38 mouse cellular contexts compared by ENCODE assay signal in genomic region chr9:110935941-110936340, GRCm38 (mm10). TPM values are rescaled to one million over a fixed set of nuclear protein-coding genes. Genes with fewer than 3 reads are reported as not detected.
DNase-seq lines count a peak whose midpoint lies in the region; ATAC-seq and TF ChIP-seq lines count a peak whose summit lies in the region.
"Had no signal": no experiment of that assay in that cellular context is flagged by ENCODE, and none has a peak within 500 bp of the region (broad histone marks: within the 10 kb centered on the region; RNA-seq: fewer than 3 reads in every experiment).

No protein-coding gene starts in this region.

- no peak overlapping the region for H3K9ac ChIP-seq in heart, embryonic 11.5 days (ENCODE audit: low read depth, low read length)
- H3K9ac ChIP-seq: hindbrain, embryonic 14.5 days; limb, embryonic 13.5 days; stomach, embryonic 15.5 days had no signal

- H3K9me3 ChIP-seq in heart, embryonic 11.5 days (replicated peaks; ENCODE audit: control insufficient read depth, low read length) = no peaks in the 10 kb centered on the region
- H3K9me3 ChIP-seq: limb, embryonic 13.5 days; stomach, embryonic 15.5 days had no signal

- H3K27me3 ChIP-seq in heart, embryonic 11.5 days (ENCODE audit: control insufficient read depth, insufficient read depth, low read length) = no peaks in the 10 kb centered on the region
- H3K27me3 ChIP-seq: limb, embryonic 13.5 days; stomach, embryonic 15.5 days had no signal

- H3K4me2 ChIP-seq in heart, embryonic 11.5 days = no peak overlapping the region
- H3K4me2 ChIP-seq: hindbrain, embryonic 14.5 days; limb, embryonic 13.5 days; liver, embryonic 11.5 days; stomach, embryonic 15.5 days had no signal

- 82% methylated on average over 7 of the region's 7 CpGs for WGBS in heart, embryonic 11.5 days (ENCODE audit: insufficient replicate concordance)

- no peak for ATAC-seq in heart, embryonic 11.5 days (replicated peaks; ENCODE audit: insufficient number of reproducible peaks, low FRiP score, low TSS enrichment)
- ATAC-seq: CD4-positive, CD25-positive, alpha-beta regulatory T cell, adult 4 months; forebrain, embryonic 16.5 days; inflammation-experienced regulatory T-cells, adult 6 months had no signal

- H3K27ac ChIP-seq in heart, embryonic 11.5 days (ENCODE audit: low read depth, low read length) = no peak overlapping the region
- H3K27ac ChIP-seq in left cerebral cortex, adult 2 months = peak overlapping the region; percentile 7; the same call in 1 of the 2 replicates
- H3K27ac ChIP-seq: hindbrain, embryonic 14.5 days; limb, embryonic 13.5 days; stomach, embryonic 15.5 days had no signal

- no peaks in the 10 kb centered on the region for H3K4me1 ChIP-seq in heart, embryonic 11.5 days (ENCODE audit: control insufficient read depth, insufficient read depth, low read length)
- H3K4me1 ChIP-seq: limb, embryonic 13.5 days; stomach, embryonic 15.5 days had no signal

- intact Hi-C loops in gastrocnemius, postnatal 36 days (cut with DNase I) = no loop called here
- intact Hi-C loops in left cerebral cortex, adult 2 months (cut with DNase I) = no loop called here

- no peak overlapping the region for H3K4me3 ChIP-seq in heart, embryonic 11.5 days (ENCODE audit: low read depth, low read length)
- no peak overlapping the region for H3K4me3 ChIP-seq in left cerebral cortex, adult 2 months
- H3K4me3 ChIP-seq: erythroblast, embryonic 14.5 days; limb, embryonic 13.5 days; stomach, embryonic 15.5 days had no signal

- peak; percentile 16 for DNase-seq in gastrocnemius, postnatal 25 days
- DNase-seq in gastrocnemius, postnatal 36 days = no peak
- DNase-seq in heart, adult 9 months (ENCODE audit: low spot score in 2 of 2) = peak; percentile 50 to 55
- no peak for DNase-seq in left cerebral cortex, adult 2 months (ENCODE audit: extremely low spot score in 1 of 2, low spot score in 2 of 2)
- no peak for DNase-seq in left cerebral cortex, adult 11 months (ENCODE audit: low spot score)
- peak; percentile 57 for DNase-seq in skeletal muscle tissue, adult 2 months (ENCODE audit: low read depth, low spot score)
- DNase-seq: adrenal gland, postnatal 14 days; cerebellum, adult 11 months; cerebellum, adult 9-11 months; gastrocnemius, postnatal 14 days; heart, postnatal 4 days; kidney, adult 11 months; kidney, postnatal 10 days; midbrain, embryonic 14.5 days; right cerebral cortex, postnatal 14 days; thymus, adult 18-20 months; thymus, postnatal 36 days had no signal

- H3K36me3 ChIP-seq in heart, embryonic 11.5 days (ENCODE audit: control insufficient read depth, insufficient read depth, low read length) = no peaks in the 10 kb centered on the region
- H3K36me3 ChIP-seq: limb, embryonic 13.5 days; stomach, embryonic 15.5 days had no signal

- TF ChIP-seq CTCF in left cerebral cortex, adult 2 months (IDR thresholded peaks at IDR 0.05) = no peak

RNA-seq across cellular contexts. Expression of gene Tdgf1, which starts 10.0 kb away (rescaled TPM):
- total RNA-seq in gastrocnemius, postnatal 25 days (2021) = not detected
- not detected for total RNA-seq in gastrocnemius, postnatal 36 days (2021)
- not detected in 2 replicates for polyA plus RNA-seq in heart, embryonic 11.5 days (2014; fragmentation: Nextera tagmentation; extraction: Ambion mirVana)
- under 1 TPM; 0.16 to 0.32 TPM for total RNA-seq in left cerebral cortex, adult 2 months (2021)
- total RNA-seq: adrenal gland, postnatal 14 days; common myeloid progenitor, adult 5-6 weeks; gastrocnemius, postnatal 14 days; heart, postnatal 4 days; layer of hippocampus, postnatal 10 days; monocyte, adult 5-6 weeks had no signal
- polyA plus RNA-seq: erythroblast, embryonic 14.5 days; forebrain, embryonic 11.5 days; forebrain, embryonic 16.5 days; heart, embryonic 14.5 days; large intestine, adult 2 months; liver, embryonic 11.5 days; liver, embryonic 16.5 days; lung, embryonic 16.5 days; midbrain, embryonic 14.5 days; stomach, embryonic 15.5 days had no signal

RNA-seq across cellular contexts. Expression of gene Lrrc2, which starts 15.4 kb away (rescaled TPM):
- total RNA-seq in gastrocnemius, postnatal 25 days (2021) = 10 to 100 TPM; 52.4 to 64.1 TPM
- 10 to 100 TPM; 45.8 to 73.6 TPM for total RNA-seq in gastrocnemius, postnatal 36 days (2021)
- 2.0 and 2.1 TPM in 2 replicates for polyA plus RNA-seq in heart, embryonic 11.5 days (2014; fragmentation: Nextera tagmentation; extraction: Ambion mirVana)
- total RNA-seq in left cerebral cortex, adult 2 months (2021) = 1 to 10 TPM in 1 of 2 experiments, under 1 TPM in 1; 0.84 to 2.1 TPM
- total RNA-seq: monocyte, adult 5-6 weeks had no signal
- polyA plus RNA-seq: erythroblast, embryonic 14.5 days; limb, embryonic 13.5 days; stomach, embryonic 15.5 days had no signal

RNA-seq across cellular contexts. Expression of gene Fam240a, which starts 19.3 kb away (rescaled TPM):
- 1 to 10 TPM; 2.0 to 2.7 TPM for total RNA-seq in gastrocnemius, postnatal 25 days (2021)
- total RNA-seq in gastrocnemius, postnatal 36 days (2021) = 1 to 10 TPM in 1 of 2 experiments, not detected in 1; 1.2 TPM
- not detected in 2 replicates for polyA plus RNA-seq in heart, embryonic 11.5 days (2014; fragmentation: Nextera tagmentation; extraction: Ambion mirVana)
- not detected for total RNA-seq in left cerebral cortex, adult 2 months (2021)
- total RNA-seq: adrenal gland, postnatal 14 days; common myeloid progenitor, adult 5-6 weeks; heart, postnatal 4 days; layer of hippocampus, postnatal 10 days; left cerebral cortex, adult 8-10 months; left cerebral cortex, postnatal 36 days; monocyte, adult 5-6 weeks had no signal
- polyA plus RNA-seq: embryonic facial prominence, embryonic 14.5 days; erythroblast, embryonic 14.5 days; forebrain, embryonic 11.5 days; forebrain, embryonic 16.5 days; heart, embryonic 14.5 days; hindbrain, embryonic 14.5 days; inflammation-experienced regulatory T-cells, adult 6 months; large intestine, adult 2 months; limb, embryonic 13.5 days; liver, embryonic 11.5 days; liver, embryonic 16.5 days; lung, embryonic 16.5 days; midbrain, embryonic 14.5 days; neural tube, embryonic 14.5 days; stomach, embryonic 15.5 days had no signal

RNA-seq across cellular contexts. Expression of gene Rtp3, which starts 54.4 kb away (rescaled TPM):
- 1 to 10 TPM in 1 of 2 experiments, under 1 TPM in 1; 0.70 to 1.3 TPM for total RNA-seq in gastrocnemius, postnatal 25 days (2021)
- total RNA-seq in gastrocnemius, postnatal 36 days (2021) = 1 to 10 TPM in 1 of 2 experiments, under 1 TPM in 1; 0.54 to 1.3 TPM
- polyA plus RNA-seq in heart, embryonic 11.5 days (2014; fragmentation: Nextera tagmentation; extraction: Ambion mirVana) = 0.14 and 0.29 TPM in 2 replicates
- total RNA-seq in left cerebral cortex, adult 2 months (2021) = under 1 TPM; 0.19 to 0.48 TPM
- total RNA-seq: common myeloid progenitor, adult 5-6 weeks; monocyte, adult 5-6 weeks had no signal
- polyA plus RNA-seq: CD4-positive, CD25-positive, alpha-beta regulatory T cell, adult 4 months; erythroblast, embryonic 14.5 days; forebrain, embryonic 11.5 days; forebrain, embryonic 16.5 days; heart, embryonic 14.5 days; hindbrain, embryonic 14.5 days; inflammation-experienced regulatory T-cells, adult 6 months; limb, embryonic 13.5 days; midbrain, embryonic 14.5 days; neural tube, embryonic 14.5 days had no signal

RNA-seq across cellular contexts. Expression of gene Tmie, which starts 56.0 kb away (rescaled TPM):
- under 1 TPM; 0.43 to 0.62 TPM for total RNA-seq in gastrocnemius, postnatal 25 days (2021)
- under 1 TPM; 0.37 to 0.41 TPM for total RNA-seq in gastrocnemius, postnatal 36 days (2021)
- 0.07 TPM in 1 of 2 replicates, not detected in the other for polyA plus RNA-seq in heart, embryonic 11.5 days (2014; fragmentation: Nextera tagmentation; extraction: Ambion mirVana)
- 1 to 10 TPM; 3.0 to 3.4 TPM for total RNA-seq in left cerebral cortex, adult 2 months (2021)
- total RNA-seq: monocyte, adult 5-6 weeks had no signal
- polyA plus RNA-seq: erythroblast, embryonic 14.5 days had no signal

Comparison
In these comparisons a context has a peak if more than half of its experiments do, and no peak if none do; other contexts are left out.
1. DNase-seq: peak in gastrocnemius, postnatal 25 days (single experiment), heart, adult 9 months (2 of 2) and skeletal muscle tissue, adult 2 months (single experiment); none in gastrocnemius, postnatal 36 days (0 of 2), left cerebral cortex, adult 2 months (0 of 2) and left cerebral cortex, adult 11 months (single experiment).
2. RNA of gene Lrrc2, which starts 15.4 kb away (total RNA-seq): 45.8 to 73.6 TPM in gastrocnemius, postnatal 36 days and 52.4 to 64.1 TPM in gastrocnemius, postnatal 25 days; 0.84 to 2.1 TPM in left cerebral cortex, adult 2 months; every median in the first group is over 10 times any median in the second.